Mouse (Mus musculus): ENCODE results near the gene Cryaa. TPM values are rescaled to one million over a fixed set of nuclear protein-coding genes. Genes with fewer than 3 reads are reported as not detected.

Gene Cryaa
- polyA plus RNA-seq, 1 experiment from 2014 or later, result not detected

- Histone ChIP-seq H3K4me3 (ENCODE audit: low read depth, low read length) (no peak overlapping the region), H3K36me3 (ENCODE audit: control insufficient read depth, insufficient read depth, low read length) (no peaks in the 10 kb centered on the region), H3K27ac (ENCODE audit: low read depth, low read length) (no peak overlapping the region), H3K27me3 (ENCODE audit: control insufficient read depth, insufficient read depth, low read length) (peaks cover 20% of the 10 kb centered on the region), H3K9ac (ENCODE audit: low read length) (no peak overlapping the region), H3K4me2 (ENCODE audit: low read depth) (peak overlapping the region; percentile 91), H3K9me3 (ENCODE audit: control insufficient read depth, low read length) (no peaks in the 10 kb centered on the region), H3K4me1 (ENCODE audit: control insufficient read depth, insufficient read depth, low read length) (peaks cover 9% of the 10 kb centered on the region; the same call in 1 of the 2 replicates)
- WGBS, result 66% methylated on average over 9 of the region's 9 CpGs
- DNase-seq (ENCODE audit: low spot score) (no peak), ATAC-seq (ENCODE audit: insufficient read depth, low FRiP score, low TSS enrichment) (no peak)
Measured at GRCm38 (mm10) chr17:31637866-31638570, 39.6 kb upstream of the Cryaa start.

DNA sequence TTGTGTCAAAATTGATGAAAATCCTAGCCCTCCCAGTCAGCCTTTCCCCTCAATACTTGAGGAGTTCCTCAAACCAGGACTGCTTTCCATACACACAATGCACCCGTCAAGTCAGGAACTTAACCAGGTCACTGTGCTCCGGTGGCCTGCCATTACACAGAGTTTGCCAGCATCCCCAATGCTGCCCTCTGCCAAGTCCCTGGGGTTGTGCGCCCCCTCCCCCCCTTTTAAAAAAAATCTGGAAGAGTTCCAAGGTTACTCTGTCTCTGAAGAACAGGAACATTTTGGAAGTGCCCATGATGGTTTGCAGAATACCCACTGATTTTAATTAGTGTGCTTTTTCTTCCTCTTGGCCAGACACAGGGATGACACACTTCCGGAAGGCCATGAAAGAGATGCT lies 38.0 kb upstream of the Cryaa start:
- H3K4me3 ChIP-seq (ENCODE audit: low read depth, low read length), result no peak overlapping the region
- peaks cover 20% of the 10 kb centered on the region for H3K27me3 ChIP-seq (ENCODE audit: control insufficient read depth, insufficient read depth, low read length)
- no peak for ATAC-seq (ENCODE audit: insufficient read depth, low FRiP score, low TSS enrichment)
- no peaks in the 10 kb centered on the region for H3K9me3 ChIP-seq (ENCODE audit: control insufficient read depth, low read length)
- H3K36me3 ChIP-seq (ENCODE audit: control insufficient read depth, insufficient read depth, low read length), result no peaks in the 10 kb centered on the region
- H3K27ac ChIP-seq (ENCODE audit: low read depth, low read length), result no peak overlapping the region
- peaks cover 9% of the 10 kb centered on the region; the same call in 1 of the 2 replicates for H3K4me1 ChIP-seq (ENCODE audit: control insufficient read depth, insufficient read depth, low read length)
- no peak overlapping the region for H3K9ac ChIP-seq (ENCODE audit: low read length)
- no peak for DNase-seq (ENCODE audit: low spot score)
- 82% methylated on average over 4 of the region's 4 CpGs for WGBS
- no peak overlapping the region for H3K4me2 ChIP-seq (ENCODE audit: low read depth)

DNA sequence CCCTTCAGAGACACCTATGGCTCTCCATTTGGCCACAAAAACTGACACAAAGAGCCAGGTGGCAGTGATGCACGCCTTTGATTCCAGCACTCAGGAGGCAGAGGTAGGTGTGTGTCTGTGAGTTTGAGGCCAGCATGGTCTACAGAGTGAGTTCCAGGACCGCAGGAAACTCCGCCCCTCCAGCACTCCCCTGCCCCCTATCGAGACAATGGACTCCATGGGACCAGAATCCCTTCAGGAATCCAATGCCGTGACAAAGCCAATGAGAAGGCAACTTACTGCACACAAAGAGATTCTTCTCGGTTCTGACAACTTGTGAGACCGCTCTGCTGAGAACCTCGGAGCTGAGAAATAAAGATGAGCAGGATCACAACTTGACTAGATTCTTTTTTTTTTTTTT lies 35.3 kb upstream of the Cryaa start:
- Histone ChIP-seq H3K9me3 (ENCODE audit: control insufficient read depth, low read length) (no peaks in the 10 kb centered on the region), H3K4me3 (ENCODE audit: low read depth, low read length) (no peak overlapping the region), H3K4me2 (ENCODE audit: low read depth) (no peak overlapping the region), H3K27ac (ENCODE audit: low read depth, low read length) (no peak overlapping the region), H3K27me3 (ENCODE audit: control insufficient read depth, insufficient read depth, low read length) (0 out of 2 replicates have a peak, but pooled peaks cover 2% of the 10 kb centered on the region), H3K9ac (ENCODE audit: low read length) (no peak overlapping the region), H3K36me3 (ENCODE audit: control insufficient read depth, insufficient read depth, low read length) (peaks cover 8% of the 10 kb centered on the region), H3K4me1 (ENCODE audit: control insufficient read depth, insufficient read depth, low read length) (no peaks in the 10 kb centered on the region)
- ATAC-seq (ENCODE audit: insufficient read depth, low FRiP score, low TSS enrichment) (no peak), DNase-seq (ENCODE audit: low spot score) (no peak)
- 55% methylated on average over 8 of the region's 8 CpGs for WGBS

GRCm38 (mm10) chr17:31642913-31643312 lies 34.7 kb upstream of the Cryaa start:
- Histone ChIP-seq H3K27me3 (ENCODE audit: control insufficient read depth, insufficient read depth, low read length) (no peaks in the 10 kb centered on the region), H3K4me1 (ENCODE audit: control insufficient read depth, insufficient read depth, low read length) (no peaks in the 10 kb centered on the region), H3K9ac (ENCODE audit: low read length) (no peak overlapping the region), H3K4me3 (ENCODE audit: low read depth, low read length) (no peak overlapping the region), H3K4me2 (ENCODE audit: low read depth) (no peak overlapping the region), H3K36me3 (ENCODE audit: control insufficient read depth, insufficient read depth, low read length) (peaks cover 12% of the 10 kb centered on the region), H3K9me3 (ENCODE audit: control insufficient read depth, low read length) (no peaks in the 10 kb centered on the region), H3K27ac (ENCODE audit: low read depth, low read length) (no peak overlapping the region)
- ATAC-seq (ENCODE audit: insufficient read depth, low FRiP score, low TSS enrichment) (no peak), DNase-seq (ENCODE audit: low spot score) (no peak)
- WGBS, result 64% methylated on average over 4 of the region's 4 CpGs

- WGBS, result 97% methylated on average over 5 of the region's 5 CpGs
- Histone ChIP-seq H3K4me3 (ENCODE audit: low read depth, low read length) (no peak overlapping the region), H3K4me2 (ENCODE audit: low read depth) (no peak overlapping the region), H3K27ac (ENCODE audit: low read depth, low read length) (no peak overlapping the region), H3K4me1 (ENCODE audit: control insufficient read depth, insufficient read depth, low read length) (no peaks in the 10 kb centered on the region), H3K9me3 (ENCODE audit: control insufficient read depth, low read length) (no peaks in the 10 kb centered on the region), H3K9ac (ENCODE audit: low read length) (no peak overlapping the region), H3K36me3 (ENCODE audit: control insufficient read depth, insufficient read depth, low read length) (peaks cover 28% of the 10 kb centered on the region), H3K27me3 (ENCODE audit: control insufficient read depth, insufficient read depth, low read length) (no peaks in the 10 kb centered on the region)
- DNase-seq (ENCODE audit: low spot score) (no peak), ATAC-seq (ENCODE audit: insufficient read depth, low FRiP score, low TSS enrichment) (no peak)
Measured at GRCm38 (mm10) chr17:31646199-31647002, 31.2 kb upstream of the Cryaa start.

GRCm38 (mm10) chr17:31652152-31652551 lies 25.5 kb upstream of the Cryaa start:
- no peak for ATAC-seq (ENCODE audit: insufficient read depth, low FRiP score, low TSS enrichment)
- Histone ChIP-seq H3K4me1 (ENCODE audit: control insufficient read depth, insufficient read depth, low read length) (peaks cover 1% of the 10 kb centered on the region), H3K36me3 (ENCODE audit: control insufficient read depth, insufficient read depth, low read length) (peaks cover 41% of the 10 kb centered on the region), H3K9me3 (ENCODE audit: control insufficient read depth, low read length) (no peaks in the 10 kb centered on the region), H3K4me3 (ENCODE audit: low read depth, low read length) (no peak overlapping the region), H3K27me3 (ENCODE audit: control insufficient read depth, insufficient read depth, low read length) (no peaks in the 10 kb centered on the region), H3K9ac (ENCODE audit: low read length) (no peak overlapping the region), H3K27ac (ENCODE audit: low read depth, low read length) (no peak overlapping the region), H3K4me2 (ENCODE audit: low read depth) (no peak overlapping the region)
- no peak for DNase-seq (ENCODE audit: low spot score)
- WGBS, result 94% methylated on average over 14 of the region's 14 CpGs

- H3K4me3 ChIP-seq (ENCODE audit: low read depth, low read length), result no peak overlapping the region
- no peaks in the 10 kb centered on the region for H3K9me3 ChIP-seq (ENCODE audit: control insufficient read depth, low read length)
- H3K27ac ChIP-seq (ENCODE audit: low read depth, low read length), result no peak overlapping the region
- WGBS, result 93% methylated on average over 6 of the region's 6 CpGs
- peaks cover 6% of the 10 kb centered on the region for H3K4me1 ChIP-seq (ENCODE audit: control insufficient read depth, insufficient read depth, low read length)
- ATAC-seq (ENCODE audit: insufficient read depth, low FRiP score, low TSS enrichment) (no peak), DNase-seq (ENCODE audit: low spot score) (no peak)
- H3K36me3 ChIP-seq (ENCODE audit: control insufficient read depth, insufficient read depth, low read length), result peaks cover 35% of the 10 kb centered on the region
- H3K27me3 ChIP-seq (ENCODE audit: control insufficient read depth, insufficient read depth, low read length), result no peaks in the 10 kb centered on the region
- no peak overlapping the region for H3K4me2 ChIP-seq (ENCODE audit: low read depth)
- no peak overlapping the region for H3K9ac ChIP-seq (ENCODE audit: low read length)
Measured at GRCm38 (mm10) chr17:31653277-31653676, 24.3 kb upstream of the Cryaa start.

GRCm38 (mm10) chr17:31655366-31655765 lies 22.2 kb upstream of the Cryaa start:
- DNase-seq (ENCODE audit: low spot score) (no peak), ATAC-seq (ENCODE audit: insufficient read depth, low FRiP score, low TSS enrichment) (no peak)
- Histone ChIP-seq H3K36me3 (ENCODE audit: control insufficient read depth, insufficient read depth, low read length) (peaks cover 26% of the 10 kb centered on the region), H3K9me3 (ENCODE audit: control insufficient read depth, low read length) (no peaks in the 10 kb centered on the region), H3K4me1 (ENCODE audit: control insufficient read depth, insufficient read depth, low read length) (peaks cover 12% of the 10 kb centered on the region), H3K4me3 (ENCODE audit: low read depth, low read length) (no peak overlapping the region), H3K27me3 (ENCODE audit: control insufficient read depth, insufficient read depth, low read length) (no peaks in the 10 kb centered on the region), H3K27ac (ENCODE audit: low read depth, low read length) (no peak overlapping the region), H3K9ac (ENCODE audit: low read length) (no peak overlapping the region), H3K4me2 (ENCODE audit: low read depth) (no peak overlapping the region)
- WGBS, result 87% methylated on average over 4 of the region's 4 CpGs

GRCm38 (mm10) chr17:31656682-31657081 lies 20.9 kb upstream of the Cryaa start:
- Histone ChIP-seq H3K4me2 (ENCODE audit: low read depth) (no peak overlapping the region), H3K36me3 (ENCODE audit: control insufficient read depth, insufficient read depth, low read length) (peaks cover 19% of the 10 kb centered on the region), H3K27ac (ENCODE audit: low read depth, low read length) (no peak overlapping the region), H3K27me3 (ENCODE audit: control insufficient read depth, insufficient read depth, low read length) (no peaks in the 10 kb centered on the region), H3K4me3 (ENCODE audit: low read depth, low read length) (no peak overlapping the region), H3K9ac (ENCODE audit: low read length) (no peak overlapping the region), H3K9me3 (ENCODE audit: control insufficient read depth, low read length) (no peaks in the 10 kb centered on the region), H3K4me1 (ENCODE audit: control insufficient read depth, insufficient read depth, low read length) (peaks cover 12% of the 10 kb centered on the region)
- WGBS, result 88% methylated on average over 5 of the region's 5 CpGs
- DNase-seq (ENCODE audit: low spot score), result no peak
- ATAC-seq (ENCODE audit: insufficient read depth, low FRiP score, low TSS enrichment), result no peak

Data from neural tube, embryonic 11.5 days (tissue).